Mouse (Mus musculus) heart, embryonic 12.5 days (tissue): ENCODE measurements at regions not wholly inside any gene's neighbourhood (a gene's known extent, or its start where the extent isn't known, plus 50 kb on each side); places are given as distances from the start of the nearest gene placed in this dataset.

Experiments
- ATAC-seq: fragments of 200-750 bp; cut with Nextera tagmentation; 2 replicates; pipeline ENCODE4 v1.8.0; 2017; ENCODE audit warnings: moderate TSS enrichment, moderate library complexity; ENCODE audit not compliant: insufficient number of reproducible peaks, low FRiP score
- H3K27ac ChIP-seq: fragments of 300-500 bp; sonication (generic); 2 replicates; pipeline ENCODE4 v1.5.1; 2016; ENCODE audit warnings: mild to moderate bottlenecking, moderate library complexity; ENCODE audit not compliant: poor library complexity, severe bottlenecking
- H3K27me3 ChIP-seq: fragments of 300-500 bp; sonication (generic); replicated peaks from 2 replicates; pipeline ENCODE4 v1.6.1; 2016; ENCODE audit warnings: mild to moderate bottlenecking, moderate library complexity
- H3K36me3 ChIP-seq: fragments of 300-500 bp; sonication (generic); 2 replicates; pipeline ENCODE4 v1.6.1; 2016; ENCODE audit warnings: mild to moderate bottlenecking, moderate library complexity
- H3K4me1 ChIP-seq: fragments of 300-500 bp; sonication (generic); replicated peaks from 2 replicates; pipeline ENCODE4 v1.6.1; 2016; ENCODE audit warnings: mild to moderate bottlenecking
- H3K4me2 ChIP-seq: fragments of 300-500 bp; sonication (generic); 2 replicates; pipeline ENCODE4 v1.6.1; 2016; ENCODE audit warnings: mild to moderate bottlenecking, moderate library complexity
- H3K4me3 ChIP-seq: fragments of 300-500 bp; sonication (generic); 2 replicates; pipeline ENCODE4 v1.5.1; 2016; ENCODE audit warnings: mild to moderate bottlenecking
- H3K9ac ChIP-seq: fragments of 300-500 bp; sonication (generic); 2 replicates; pipeline ENCODE4 v1.6.1; 2016; ENCODE audit warnings: mild to moderate bottlenecking, moderate library complexity
- H3K9me3 ChIP-seq: fragments of 300-500 bp; sonication (generic); replicated peaks from 2 replicates; pipeline ENCODE4 v1.6.1; 2016; ENCODE audit warnings: mild to moderate bottlenecking, moderate library complexity
- whole genome bisulfite sequencing: fragments of 180-500 bp; shearing (Covaris S2); methylation state at CpG from one replicate; pipeline ENCODE4 v1.1.7; 2016; 5-methylcytosine and 5-hydroxymethylcytosine counted together

GRCm38 (mm10) chr13:28663950-28664681 is 289.4 kb downstream of the Sox4 start:
- 40% methylated on average over 7 of the region's 7 CpGs for WGBS
- Histone ChIP-seq H3K9ac (no peak overlapping the region), H3K36me3 (no peaks in the 10 kb centered on the region), H3K9me3 (no peaks in the 10 kb centered on the region), H3K4me3 (no peak overlapping the region), H3K4me2 (no peak overlapping the region), H3K27ac (0 out of 2 replicates have a peak overlapping the region, but pooled peaks have one; percentile 43), H3K27me3 (no peaks in the 10 kb centered on the region), H3K4me1 (peaks cover 48% of the 10 kb centered on the region)
- no peak for ATAC-seq

- Histone ChIP-seq H3K4me3 (no peak overlapping the region), H3K9me3 (no peaks in the 10 kb centered on the region), H3K9ac (no peak overlapping the region), H3K4me1 (peaks cover 48% of the 10 kb centered on the region), H3K27ac (no peak overlapping the region), H3K36me3 (no peaks in the 10 kb centered on the region), H3K4me2 (no peak overlapping the region), H3K27me3 (no peaks in the 10 kb centered on the region)
- WGBS, result 7% methylated on average over 5 of the region's 5 CpGs
- no peak for ATAC-seq
Measured at GRCm38 (mm10) chr13:28663459-28663858, 290.1 kb downstream of the Sox4 start.

- Histone ChIP-seq H3K27me3 (no peaks in the 10 kb centered on the region), H3K4me2 (no peak overlapping the region), H3K36me3 (no peaks in the 10 kb centered on the region), H3K9ac (no peak overlapping the region), H3K4me1 (peaks cover 36% of the 10 kb centered on the region), H3K4me3 (no peak overlapping the region), H3K9me3 (no peaks in the 10 kb centered on the region), H3K27ac (no peak overlapping the region)
- no peak for ATAC-seq
- 67% methylated on average over 3 of the region's 3 CpGs for WGBS
Measured at GRCm38 (mm10) chr13:28662316-28662752, 291.2 kb downstream of the Sox4 start.

- H3K4me3 ChIP-seq, result no peak overlapping the region
Measured at GRCm38 (mm10) chr13:28660151-28660550, 293.4 kb downstream of the Sox4 start.

GRCm38 (mm10) chr13:28658652-28659051 is 294.9 kb downstream of the Sox4 start:
- Histone ChIP-seq H3K27me3 (no peaks in the 10 kb centered on the region), H3K9me3 (no peaks in the 10 kb centered on the region), H3K4me2 (no peak overlapping the region), H3K36me3 (no peaks in the 10 kb centered on the region), H3K4me3 (no peak overlapping the region), H3K4me1 (peaks cover 18% of the 10 kb centered on the region), H3K27ac (no peak overlapping the region), H3K9ac (no peak overlapping the region)
- no peak for ATAC-seq
- 69% methylated on average over 5 of the region's 5 CpGs for WGBS

More at GRCm38 (mm10) chr13:28660151-28660550, 293.4 kb downstream of the Sox4 start:
- H3K36me3 ChIP-seq, result no peaks in the 10 kb centered on the region
- ATAC-seq, result no peak
- peaks cover 25% of the 10 kb centered on the region for H3K4me1 ChIP-seq
- no peaks in the 10 kb centered on the region for H3K27me3 ChIP-seq
- no peak overlapping the region for H3K4me2 ChIP-seq
- WGBS, result 74% methylated on average over 2 of the region's 2 CpGs
- H3K9me3 ChIP-seq, result no peaks in the 10 kb centered on the region
- H3K9ac ChIP-seq, result no peak overlapping the region
- no peak overlapping the region for H3K27ac ChIP-seq

GRCm38 (mm10) chr13:28654883-28655282 is 298.6 kb downstream of the Sox4 start:
- Histone ChIP-seq H3K36me3 (no peaks in the 10 kb centered on the region), H3K9ac (no peak overlapping the region), H3K27ac (no peak overlapping the region), H3K4me3 (no peak overlapping the region), H3K27me3 (no peaks in the 10 kb centered on the region), H3K9me3 (no peaks in the 10 kb centered on the region), H3K4me2 (no peak overlapping the region), H3K4me1 (peaks cover 5% of the 10 kb centered on the region; the same call in 1 of the 2 replicates)
- ATAC-seq, result no peak

GRCm38 (mm10) chr13:28653362-28653761 is 300.2 kb downstream of the Sox4 start:
- Histone ChIP-seq H3K4me2 (no peak overlapping the region), H3K9me3 (no peaks in the 10 kb centered on the region), H3K4me1 (peaks cover 5% of the 10 kb centered on the region; the same call in 1 of the 2 replicates), H3K36me3 (no peaks in the 10 kb centered on the region), H3K27me3 (no peaks in the 10 kb centered on the region), H3K4me3 (no peak overlapping the region), H3K27ac (no peak overlapping the region), H3K9ac (no peak overlapping the region)
- WGBS, result 65% methylated on average over 4 of the region's 4 CpGs
- ATAC-seq, result no peak

GRCm38 (mm10) chr13:28651810-28652209 is 301.7 kb downstream of the Sox4 start:
- WGBS, result 84% methylated on average over 2 of the region's 2 CpGs
- Histone ChIP-seq H3K4me1 (peaks cover 5% of the 10 kb centered on the region; the same call in 1 of the 2 replicates), H3K4me3 (no peak overlapping the region), H3K27me3 (no peaks in the 10 kb centered on the region), H3K9me3 (no peaks in the 10 kb centered on the region), H3K4me2 (no peak overlapping the region), H3K9ac (no peak overlapping the region), H3K36me3 (no peaks in the 10 kb centered on the region), H3K27ac (no peak overlapping the region)
- ATAC-seq, result no peak; the same call in 1 of the 2 replicates

- no peaks in the 10 kb centered on the region for H3K9me3 ChIP-seq
- 0 out of 2 replicates have a peak, but pooled peaks cover 5% of the 10 kb centered on the region for H3K4me1 ChIP-seq
- H3K4me3 ChIP-seq, result no peak overlapping the region
- WGBS, result 53% methylated on average over 4 of the region's 4 CpGs
- H3K9ac ChIP-seq, result no peak overlapping the region
- peak overlapping the region; percentile 27; the same call in 1 of the 2 replicates for H3K27ac ChIP-seq
- ATAC-seq, result no peak
- no peak overlapping the region for H3K4me2 ChIP-seq
- no peaks in the 10 kb centered on the region for H3K27me3 ChIP-seq
- H3K36me3 ChIP-seq, result no peaks in the 10 kb centered on the region
Measured at GRCm38 (mm10) chr13:28645881-28646280, 307.6 kb downstream of the Sox4 start.

- 84% methylated on average over 3 of the region's 3 CpGs for WGBS
- Histone ChIP-seq H3K4me3 (no peak overlapping the region), H3K4me1 (0 out of 2 replicates have a peak, but pooled peaks cover 5% of the 10 kb centered on the region), H3K9ac (no peak overlapping the region), H3K9me3 (no peaks in the 10 kb centered on the region), H3K36me3 (no peaks in the 10 kb centered on the region), H3K27ac (no peak overlapping the region), H3K27me3 (no peaks in the 10 kb centered on the region), H3K4me2 (no peak overlapping the region)
- no peak for ATAC-seq
Measured at GRCm38 (mm10) chr13:28644846-28645574, 308.5 kb downstream of the Sox4 start.

GRCm38 (mm10) chr13:28640826-28641225 is 312.7 kb downstream of the Sox4 start:
- Histone ChIP-seq H3K27me3 (no peaks in the 10 kb centered on the region), H3K9ac (no peak overlapping the region), H3K4me1 (peaks cover under 1% of the 10 kb centered on the region; the same call in 1 of the 2 replicates), H3K9me3 (no peaks in the 10 kb centered on the region), H3K27ac (no peak overlapping the region), H3K4me2 (no peak overlapping the region), H3K36me3 (no peaks in the 10 kb centered on the region), H3K4me3 (no peak overlapping the region)
- 66% methylated on average over 1 of the region's 1 CpGs for WGBS
- no peak for ATAC-seq
